Mouse (Mus musculus): ENCODE measurements around the gene Bpifc. TPM values are rescaled to one million over a fixed set of nuclear protein-coding genes. Genes with fewer than 3 reads are reported as not detected.

Gene Bpifc
- total RNA-seq (2023; ENCODE audit: inconsistent age), result not detected in 4 replicates

GRCm38 (mm10) chr10:86011781-86012180 lies at the start of gene Bpifc:
TSS of gene Bpifc (minus strand) at chr10:86011895.

GRCm38 (mm10) chr10:86021749-86022473 lies 10.2 kb upstream of the Bpifc start, which contains the start of gene Fbxo7:
TSS of gene Fbxo7 (plus strand) at chr10:86021972.

GRCm38 (mm10) chr10:85957464-85957950 lies 54.2 kb downstream of the Bpifc start, which contains the start of gene Rtcb:
TSS of gene Rtcb (minus strand) at chr10:85957823.

GRCm38 (mm10) chr10:85927676-85928445 lies 83.8 kb downstream of the Bpifc start, which contains the start of gene Ascl4:
TSS of gene Ascl4 (plus strand) at chr10:85927681.

GRCm38 (mm10) chr10:85916498-85917309 lies 95.0 kb downstream of the Bpifc start, which contains the start of gene Prdm4:
TSS of gene Prdm4 (minus strand) at chr10:85917142.

Other genes with a start within 250 kb of the Bpifc start
- 22.0 to 26.8 TPM (median 24.8 TPM) in 4 replicates for gene Pwp1, start 182.4 kb downstream of the Bpifc start, total RNA-seq (2023; ENCODE audit: inconsistent age)
- gene Prdm4, start 94.8 kb downstream of the Bpifc start, total RNA-seq (2023; ENCODE audit: inconsistent age), result 49.8 to 62.2 TPM (median 57.3 TPM) in 4 replicates
- gene Ascl4, start 84.2 kb downstream of the Bpifc start, total RNA-seq (2023; ENCODE audit: inconsistent age), result 0.24 to 0.26 TPM in 2 of 4 replicates, not detected in the others
- gene Rtcb, start 54.1 kb downstream of the Bpifc start, total RNA-seq (2023; ENCODE audit: inconsistent age), result 102 to 116 TPM (median 104 TPM) in 4 replicates
- 36.6 to 43.1 TPM (median 41.3 TPM) in 4 replicates for gene Fbxo7, start 10.1 kb upstream of the Bpifc start, total RNA-seq (2023; ENCODE audit: inconsistent age)

Data from B cell, adult (primary cell).